ENCODE assay signal across 15 mouse cellular contexts in genomic region chr2:74119167-74119937, GRCm38 (mm10).
DNase-seq lines count a peak whose midpoint lies in the region; ATAC-seq and TF ChIP-seq lines count a peak whose summit lies in the region.
"Had no signal": no experiment of that assay in that cellular context is flagged by ENCODE, and none has a peak within 500 bp of the region (broad histone marks: within the 10 kb centered on the region; RNA-seq: fewer than 3 reads in every experiment).

No protein-coding gene starts in this region.

- WGBS in forebrain, embryonic 12.5 days, result 48% methylated on average over 17 of the region's 17 CpGs
- 81% methylated on average over 17 of the region's 17 CpGs for WGBS in forebrain, embryonic 10.5 days
- whole genome bisulfite sequencing in hindbrain, embryonic 12.5 days, result 29% methylated on average over 17 of the region's 17 CpGs
- 42% methylated on average over 17 of the region's 17 CpGs for WGBS in midbrain, embryonic 13.5 days

- H3K4me1 ChIP-seq in forebrain, embryonic 12.5 days, result peaks cover 29% of the 10 kb centered on the region
- peaks cover 28% of the 10 kb centered on the region for H3K4me1 ChIP-seq in forebrain, embryonic 10.5 days
- H3K4me1 ChIP-seq in hindbrain, embryonic 12.5 days, result peaks cover 32% of the 10 kb centered on the region
- H3K4me1 ChIP-seq in midbrain, embryonic 13.5 days (replicated peaks), result peaks cover 28% of the 10 kb centered on the region
- H3K4me1 ChIP-seq: heart, embryonic 15.5 days had no signal

- no peaks in the 10 kb centered on the region for H3K9me3 ChIP-seq in forebrain, embryonic 12.5 days
- no peaks in the 10 kb centered on the region for H3K9me3 ChIP-seq in forebrain, embryonic 10.5 days
- H3K9me3 ChIP-seq in hindbrain, embryonic 12.5 days (replicated peaks), result no peaks in the 10 kb centered on the region
- H3K9me3 ChIP-seq in midbrain, embryonic 13.5 days, result no peaks in the 10 kb centered on the region
- H3K9me3 ChIP-seq: G1E; heart, embryonic 15.5 days; limb, embryonic 15.5 days had no signal

- H3K4me2 ChIP-seq in forebrain, embryonic 12.5 days, result no peak overlapping the region
- peak overlapping the region; percentile 21; the same call in 1 of the 2 replicates for H3K4me2 ChIP-seq in hindbrain, embryonic 12.5 days (replicated peaks)
- no peak overlapping the region for H3K4me2 ChIP-seq in midbrain, embryonic 13.5 days (replicated peaks)
- H3K4me2 ChIP-seq: heart, embryonic 15.5 days; limb, embryonic 15.5 days had no signal

- H3K27ac ChIP-seq in forebrain, embryonic 12.5 days, result peak overlapping the region; percentile 82
- H3K27ac ChIP-seq in forebrain, embryonic 10.5 days, result no peak overlapping the region
- peak overlapping the region; percentile 83 for H3K27ac ChIP-seq in hindbrain, embryonic 12.5 days
- H3K27ac ChIP-seq in midbrain, embryonic 13.5 days, result peak overlapping the region; percentile 68
- H3K27ac ChIP-seq: gastrocnemius, adult 2 months; heart, embryonic 15.5 days; limb, embryonic 15.5 days had no signal

- peak overlapping the region; percentile 25; the same call in 1 of the 2 replicates for H3K9ac ChIP-seq in forebrain, embryonic 12.5 days
- no peak overlapping the region for H3K9ac ChIP-seq in hindbrain, embryonic 12.5 days
- H3K9ac ChIP-seq in midbrain, embryonic 13.5 days (replicated peaks), result peak overlapping the region; percentile 14; the same call in 1 of the 2 replicates
- H3K9ac ChIP-seq: heart, embryonic 15.5 days; limb, embryonic 15.5 days had no signal

- no peaks in the 10 kb centered on the region for H3K36me3 ChIP-seq in forebrain, embryonic 12.5 days (replicated peaks)
- H3K36me3 ChIP-seq in forebrain, embryonic 10.5 days (replicated peaks), result no peaks in the 10 kb centered on the region
- H3K36me3 ChIP-seq in hindbrain, embryonic 12.5 days, result no peaks in the 10 kb centered on the region
- H3K36me3 ChIP-seq in midbrain, embryonic 13.5 days, result no peaks in the 10 kb centered on the region
- H3K36me3 ChIP-seq: G1E; heart, embryonic 15.5 days; limb, embryonic 15.5 days had no signal

- no peak for TF ChIP-seq POLR2A in brain, embryonic 14.5 days (IDR thresholded peaks at IDR 0.05; ENCODE audit: borderline replicate concordance, extremely low read depth, insufficient read depth, insufficient read length, poor library complexity, severe bottlenecking)

- no peak overlapping the region for H3K4me3 ChIP-seq in forebrain, embryonic 12.5 days (replicated peaks)
- no peak overlapping the region for H3K4me3 ChIP-seq in forebrain, embryonic 10.5 days
- no peak overlapping the region for H3K4me3 ChIP-seq in hindbrain, embryonic 12.5 days
- H3K4me3 ChIP-seq in midbrain, embryonic 13.5 days (replicated peaks), result no peak overlapping the region
- H3K4me3 ChIP-seq: gastrocnemius, adult 2 months; heart, embryonic 15.5 days; limb, embryonic 15.5 days had no signal

- peak; percentile 57 for ATAC-seq in forebrain, embryonic 12.5 days (ENCODE audit: low FRiP score)
- peak; percentile 74 for ATAC-seq in hindbrain, embryonic 12.5 days (ENCODE audit: low FRiP score)
- peak; percentile 52 for ATAC-seq in midbrain, embryonic 13.5 days

- H3K27me3 ChIP-seq in forebrain, embryonic 12.5 days, result peaks cover 8% of the 10 kb centered on the region; the same call in 1 of the 2 replicates
- peaks cover 3% of the 10 kb centered on the region; the same call in 1 of the 2 replicates for H3K27me3 ChIP-seq in forebrain, embryonic 10.5 days (ENCODE audit: poor library complexity, severe bottlenecking)
- H3K27me3 ChIP-seq in hindbrain, embryonic 12.5 days, result no peaks in the 10 kb centered on the region
- 0 out of 2 replicates have a peak, but pooled peaks cover 9% of the 10 kb centered on the region for H3K27me3 ChIP-seq in midbrain, embryonic 13.5 days
- H3K27me3 ChIP-seq: heart, embryonic 15.5 days; limb, embryonic 15.5 days had no signal

- TF ChIP-seq CTCF in brain, embryonic 14.5 days (IDR thresholded peaks at IDR 0.05; ENCODE audit: borderline replicate concordance, extremely low read depth, insufficient read depth, insufficient read length), result no peak

- DNase-seq in forebrain, embryonic 10.5 days (ENCODE audit: extremely low spot score, low spot score), result no peak
- DNase-seq in brain, embryonic 14.5 days (ENCODE audit: low read depth), result peak; percentile 88
- DNase-seq in thymus, postnatal 25 days, result no peak
- DNase-seq in right cerebral cortex, postnatal 10 days (ENCODE audit: low spot score in 2 of 2), result no peak
- DNase-seq in layer of hippocampus, postnatal 25 days (ENCODE audit: extremely low spot score in 1 of 2, low spot score in 1 of 2), result no peak
- DNase-seq: cerebellum, adult 9-11 months; gastrocnemius, adult 2 months; kidney, adult 11 months; layer of hippocampus, adult 9-11 months had no signal
